15 mouse cellular contexts compared by ENCODE assay signal in the genomic region with DNA sequence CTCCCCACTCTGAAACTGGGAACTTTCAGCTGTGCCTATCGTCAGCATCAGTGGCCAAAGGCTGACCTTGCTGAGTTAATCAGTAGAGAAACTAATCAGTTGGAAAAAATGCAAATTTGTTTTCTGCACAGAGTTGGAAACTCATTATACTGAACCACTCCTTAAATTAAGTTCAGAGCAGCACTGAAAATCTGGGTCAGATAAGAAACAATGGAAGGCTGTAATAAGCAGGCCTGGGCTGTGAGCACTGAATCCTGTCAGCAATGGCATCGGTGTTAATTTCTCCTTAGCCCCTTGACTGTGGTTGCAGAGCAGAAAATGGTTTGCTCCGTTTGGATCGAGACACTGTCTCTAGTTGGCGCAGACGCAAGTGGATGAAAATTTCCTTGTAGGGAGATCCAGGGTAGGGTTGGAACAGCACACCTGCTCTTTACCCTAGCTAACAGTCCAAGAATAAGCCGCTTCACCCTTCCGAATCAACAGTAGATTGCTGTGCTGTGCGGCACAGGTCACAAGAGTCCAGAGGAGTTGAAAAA.
DNase-seq lines count a peak whose midpoint lies in the region; ATAC-seq and TF ChIP-seq lines count a peak whose summit lies in the region.
"Had no signal": no experiment of that assay in that cellular context is flagged by ENCODE, and none has a peak within 500 bp of the region (broad histone marks: within the 10 kb centered on the region; RNA-seq: fewer than 3 reads in every experiment).

No protein-coding gene starts in this region.

- intact Hi-C loops in left cerebral cortex, postnatal 10 days (cut with DNase I), result no loop called here

- no peak for TF ChIP-seq CTCF in kidney, adult 2 months (conservative IDR thresholded peaks at IDR 0.05; ENCODE audit: insufficient read depth, insufficient read length, low read depth, low read length)

- no peak overlapping the region for H3K4me3 ChIP-seq in hindbrain, embryonic 15.5 days
- H3K4me3 ChIP-seq in hindbrain, embryonic 11.5 days (ENCODE audit: low read depth, low read length), result no peak overlapping the region
- no peak overlapping the region for H3K4me3 ChIP-seq in forebrain, embryonic 11.5 days (ENCODE audit: low read depth, low read length)
- no peak overlapping the region for H3K4me3 ChIP-seq in kidney, adult 2 months (ENCODE audit: insufficient read depth, low read depth, low read length)
- no peak overlapping the region for H3K4me3 ChIP-seq in neural tube, embryonic 15.5 days (replicated peaks)
- H3K4me3 ChIP-seq: embryonic facial prominence, embryonic 13.5 days; heart, adult 2 months; limb, embryonic 13.5 days had no signal

- peaks cover 8% of the 10 kb centered on the region; the same call in 1 of the 2 replicates for H3K4me1 ChIP-seq in hindbrain, embryonic 15.5 days (replicated peaks)
- no peaks in the 10 kb centered on the region for H3K4me1 ChIP-seq in hindbrain, embryonic 11.5 days (replicated peaks; ENCODE audit: control insufficient read depth, insufficient read depth, low read length)
- 0 out of 2 replicates have a peak, but pooled peaks cover 8% of the 10 kb centered on the region for H3K4me1 ChIP-seq in forebrain, embryonic 11.5 days (replicated peaks; ENCODE audit: control insufficient read depth, insufficient read depth, low read length)
- H3K4me1 ChIP-seq in kidney, adult 2 months (ENCODE audit: control insufficient read depth, insufficient read depth, low read length), result no peaks in the 10 kb centered on the region
- peaks cover 2% of the 10 kb centered on the region; the same call in 1 of the 2 replicates for H3K4me1 ChIP-seq in neural tube, embryonic 15.5 days

- no peak for DNase-seq in hindbrain, embryonic 11.5 days (ENCODE audit: low spot score)
- peak; percentile 53 for DNase-seq in forebrain, embryonic 11.5 days (ENCODE audit: low spot score)
- DNase-seq in kidney, adult 2 months, result peak; percentile 77
- DNase-seq in spleen, adult 12 weeks (ENCODE audit: low spot score), result no peak
- no peak for DNase-seq in left cerebral cortex, postnatal 10 days (ENCODE audit: extremely low spot score in 1 of 2, low spot score in 2 of 2)
- DNase-seq in cerebellum, adult 11 months, result no peak
- DNase-seq: cerebellum, adult 8-10 months; heart, adult 2 months; layer of hippocampus, adult 9-11 months had no signal

- H3K9me3 ChIP-seq in hindbrain, embryonic 15.5 days, result no peaks in the 10 kb centered on the region
- no peaks in the 10 kb centered on the region for H3K9me3 ChIP-seq in hindbrain, embryonic 11.5 days (ENCODE audit: control insufficient read depth, low read length)
- no peaks in the 10 kb centered on the region for H3K9me3 ChIP-seq in forebrain, embryonic 11.5 days (ENCODE audit: control insufficient read depth, low read length)
- no peaks in the 10 kb centered on the region for H3K9me3 ChIP-seq in neural tube, embryonic 15.5 days (replicated peaks)
- H3K9me3 ChIP-seq: embryonic facial prominence, embryonic 13.5 days had no signal

- ATAC-seq in hindbrain, embryonic 15.5 days (ENCODE audit: low FRiP score, low read depth), result no peak
- no peak for ATAC-seq in hindbrain, embryonic 11.5 days (ENCODE audit: low FRiP score)
- peak; percentile 76 for ATAC-seq in forebrain, embryonic 11.5 days (replicated peaks; ENCODE audit: low FRiP score)
- ATAC-seq in neural tube, embryonic 15.5 days (ENCODE audit: low FRiP score), result no peak
- ATAC-seq: activated CD4-positive, CD25-positive, alpha-beta regulatory T cell, adult 4 months had no signal

- H3K27ac ChIP-seq in hindbrain, embryonic 15.5 days (replicated peaks), result peak overlapping the region; percentile 60; the same call in 1 of the 2 replicates
- no peak overlapping the region for H3K27ac ChIP-seq in hindbrain, embryonic 11.5 days (ENCODE audit: low read depth, low read length)
- peak overlapping the region; percentile 50; the same call in 1 of the 2 replicates for H3K27ac ChIP-seq in forebrain, embryonic 11.5 days (ENCODE audit: low read depth, low read length)
- peak overlapping the region; percentile 83 for H3K27ac ChIP-seq in kidney, adult 2 months (ENCODE audit: insufficient read depth, low read depth, low read length)
- peak overlapping the region; percentile 13; the same call in 1 of the 2 replicates for H3K27ac ChIP-seq in neural tube, embryonic 15.5 days (replicated peaks)
- H3K27ac ChIP-seq: embryonic facial prominence, embryonic 13.5 days; heart, adult 2 months; limb, embryonic 13.5 days had no signal

- no peaks in the 10 kb centered on the region for H3K36me3 ChIP-seq in hindbrain, embryonic 15.5 days
- no peaks in the 10 kb centered on the region for H3K36me3 ChIP-seq in hindbrain, embryonic 11.5 days (ENCODE audit: control insufficient read depth, insufficient read depth, low read length)
- no peaks in the 10 kb centered on the region for H3K36me3 ChIP-seq in forebrain, embryonic 11.5 days (ENCODE audit: control insufficient read depth, insufficient read depth, low read length)
- no peaks in the 10 kb centered on the region for H3K36me3 ChIP-seq in kidney, adult 2 months (ENCODE audit: control insufficient read depth, insufficient read depth, low read length)
- no peaks in the 10 kb centered on the region for H3K36me3 ChIP-seq in neural tube, embryonic 15.5 days
- H3K36me3 ChIP-seq: embryonic facial prominence, embryonic 13.5 days; limb, embryonic 13.5 days had no signal

- no peak overlapping the region for H3K9ac ChIP-seq in hindbrain, embryonic 15.5 days
- no peak overlapping the region for H3K9ac ChIP-seq in hindbrain, embryonic 11.5 days (ENCODE audit: low read depth, low read length)
- H3K9ac ChIP-seq in forebrain, embryonic 11.5 days (ENCODE audit: low read length), result no peak overlapping the region
- H3K9ac ChIP-seq in neural tube, embryonic 15.5 days (replicated peaks), result no peak overlapping the region
- H3K9ac ChIP-seq: embryonic facial prominence, embryonic 13.5 days; limb, embryonic 13.5 days; lung, embryonic 14.5 days had no signal

- 66% methylated on average over 9 of the region's 9 CpGs for WGBS in hindbrain, embryonic 15.5 days
- WGBS in hindbrain, embryonic 11.5 days, result 78% methylated on average over 9 of the region's 9 CpGs
- 52% methylated on average over 9 of the region's 9 CpGs for WGBS in forebrain, embryonic 11.5 days
- 32% methylated on average over 9 of the region's 9 CpGs for WGBS in kidney, adult 2 months
- 65% methylated on average over 9 of the region's 9 CpGs for WGBS in neural tube, embryonic 15.5 days

- no peak for TF ChIP-seq POLR2A in kidney, adult 2 months (IDR thresholded peaks at IDR 0.05; ENCODE audit: low read depth, low read length)

- no peak overlapping the region for H3K4me2 ChIP-seq in hindbrain, embryonic 15.5 days
- no peak overlapping the region for H3K4me2 ChIP-seq in hindbrain, embryonic 11.5 days (replicated peaks; ENCODE audit: low read depth, low read length)
- no peak overlapping the region for H3K4me2 ChIP-seq in forebrain, embryonic 11.5 days (ENCODE audit: low read depth, low read length, severe bottlenecking)
- H3K4me2 ChIP-seq in neural tube, embryonic 15.5 days, result no peak overlapping the region
- H3K4me2 ChIP-seq: embryonic facial prominence, embryonic 13.5 days; limb, embryonic 13.5 days; lung, embryonic 14.5 days had no signal

- no peaks in the 10 kb centered on the region for H3K27me3 ChIP-seq in hindbrain, embryonic 15.5 days
- H3K27me3 ChIP-seq in hindbrain, embryonic 11.5 days (ENCODE audit: control insufficient read depth, insufficient read depth, low read length), result no peaks in the 10 kb centered on the region
- H3K27me3 ChIP-seq in forebrain, embryonic 11.5 days (ENCODE audit: control insufficient read depth, insufficient read depth, low read length), result no peaks in the 10 kb centered on the region
- no peaks in the 10 kb centered on the region for H3K27me3 ChIP-seq in kidney, adult 2 months (replicated peaks; ENCODE audit: control insufficient read depth, insufficient read depth, low read length)
- H3K27me3 ChIP-seq in neural tube, embryonic 15.5 days (replicated peaks), result no peaks in the 10 kb centered on the region
- H3K27me3 ChIP-seq: limb, embryonic 13.5 days had no signal

Comparison
In these comparisons a context has a peak if more than half of its experiments do, and no peak if none do; other contexts are left out.
1. DNase-seq: peak in forebrain, embryonic 11.5 days (single experiment) and kidney, adult 2 months (single experiment); none in hindbrain, embryonic 11.5 days (single experiment), spleen, adult 12 weeks (single experiment), left cerebral cortex, postnatal 10 days (0 of 2) and cerebellum, adult 11 months (single experiment).